Mouse (Mus musculus) testis, adult 2 months (tissue): ENCODE measurements around the gene Col18a1. TPM values are rescaled to one million over a fixed set of nuclear protein-coding genes. Genes with fewer than 3 reads are reported as not detected.

Source experiments
- H3K27ac ChIP-seq: fragments of 200-500 bp; 2 replicates; pipeline ENCODE4 v1.5.1; 2012; ENCODE audit warnings: low read depth, low read length; ENCODE audit not compliant: control insufficient read depth, insufficient read depth
- H3K27me3 ChIP-seq: fragments of 200-500 bp; 2 replicates; pipeline ENCODE4 v1.6.1; 2012; ENCODE audit warnings: mild to moderate bottlenecking, low read length, moderate library complexity; ENCODE audit not compliant: control insufficient read depth, insufficient read depth
- H3K36me3 ChIP-seq: fragments of 200-500 bp; 2 replicates; pipeline ENCODE4 v1.6.1; 2012; ENCODE audit warnings: mild to moderate bottlenecking, low read length; ENCODE audit not compliant: control insufficient read depth, insufficient read depth
- H3K4me1 ChIP-seq: fragments of 200-500 bp; 2 replicates; pipeline ENCODE4 v1.6.1; 2012; ENCODE audit warnings: low read length; ENCODE audit not compliant: control insufficient read depth, insufficient read depth
- H3K4me3 ChIP-seq: fragments of 200-500 bp; 2 replicates; pipeline ENCODE4 v1.5.1; 2012; ENCODE audit warnings: low read depth, mild to moderate bottlenecking, low read length, moderate library complexity, mixed read lengths; ENCODE audit not compliant: control insufficient read depth
- CTCF ChIP-seq: fragments of 200-500 bp; IDR thresholded peaks from 2 replicates; pipeline ENCODE4 v1.5.1; 2012; ENCODE audit warnings: low read depth, mild to moderate bottlenecking, inconsistent platforms, low read length, moderate library complexity; ENCODE audit not compliant: control insufficient read depth, insufficient read depth, insufficient replicate concordance
- POLR2A ChIP-seq: fragments of 200-500 bp; IDR thresholded peaks from 2 replicates; pipeline ENCODE4 v1.6.1; 2012; ENCODE audit warnings: low read depth, mild to moderate bottlenecking, inconsistent platforms, low read length, moderate library complexity; ENCODE audit not compliant: control insufficient read depth
- polyA plus RNA-seq: library from polyadenylated mRNA; depleted of rRNA; stranded (reverse); fragments of >200 nt; gene quantifications from 2 replicates; pipeline ENCODE4 v1.2.3, GENCODE M21; 2012

Gene Col18a1
- polyA plus RNA-seq, 1 experiment, result 10.5 TPM

- Histone ChIP-seq H3K4me1 (no peaks in the 10 kb centered on the region; the same call in 1 of the 2 replicates), H3K27me3 (no peaks in the 10 kb centered on the region), H3K36me3 (no peaks in the 10 kb centered on the region), H3K4me3 (no peak overlapping the region), H3K27ac (no peak overlapping the region)
- no peak for TF ChIP-seq CTCF
- no peak for TF ChIP-seq POLR2A
These were observed 48.0 kb downstream of the Col18a1 start for GRCm38 (mm10) chr10:77118361-77118760.

GRCm38 (mm10) chr10:77116537-77117455, 49.6 kb downstream of the Col18a1 start:
- H3K4me3 ChIP-seq, result no peak overlapping the region
- no peaks in the 10 kb centered on the region for H3K27me3 ChIP-seq
- H3K27ac ChIP-seq, result no peak overlapping the region
- TF ChIP-seq POLR2A (no peak), CTCF (no peak)
- no peaks in the 10 kb centered on the region; the same call in 1 of the 2 replicates for H3K4me1 ChIP-seq
- no peaks in the 10 kb centered on the region for H3K36me3 ChIP-seq

GRCm38 (mm10) chr10:77113489-77114240, 52.7 kb downstream of the Col18a1 start:
- Histone ChIP-seq H3K27ac (no peak overlapping the region), H3K27me3 (no peaks in the 10 kb centered on the region), H3K4me3 (no peak overlapping the region), H3K4me1 (no peaks in the 10 kb centered on the region; the same call in 1 of the 2 replicates), H3K36me3 (no peaks in the 10 kb centered on the region)
- TF ChIP-seq POLR2A, result no peak
- TF ChIP-seq CTCF, result no peak

GRCm38 (mm10) chr10:77111550-77112249, 54.6 kb downstream of the Col18a1 start:
- H3K27me3 ChIP-seq, result no peaks in the 10 kb centered on the region
- no peak overlapping the region for H3K27ac ChIP-seq
- no peak overlapping the region for H3K4me3 ChIP-seq
- no peak for TF ChIP-seq POLR2A
- no peak for TF ChIP-seq CTCF
- no peaks in the 10 kb centered on the region; the same call in 1 of the 2 replicates for H3K4me1 ChIP-seq
- H3K36me3 ChIP-seq, result no peaks in the 10 kb centered on the region

- H3K27ac ChIP-seq, result no peak overlapping the region
- H3K4me3 ChIP-seq, result no peak overlapping the region
- H3K36me3 ChIP-seq, result no peaks in the 10 kb centered on the region
- H3K27me3 ChIP-seq, result no peaks in the 10 kb centered on the region
- no peak for TF ChIP-seq CTCF
- no peak for TF ChIP-seq POLR2A
- H3K4me1 ChIP-seq, result no peaks in the 10 kb centered on the region; the same call in 1 of the 2 replicates
These were observed 55.5 kb downstream of the Col18a1 start for GRCm38 (mm10) chr10:77110843-77111242.

DNA sequence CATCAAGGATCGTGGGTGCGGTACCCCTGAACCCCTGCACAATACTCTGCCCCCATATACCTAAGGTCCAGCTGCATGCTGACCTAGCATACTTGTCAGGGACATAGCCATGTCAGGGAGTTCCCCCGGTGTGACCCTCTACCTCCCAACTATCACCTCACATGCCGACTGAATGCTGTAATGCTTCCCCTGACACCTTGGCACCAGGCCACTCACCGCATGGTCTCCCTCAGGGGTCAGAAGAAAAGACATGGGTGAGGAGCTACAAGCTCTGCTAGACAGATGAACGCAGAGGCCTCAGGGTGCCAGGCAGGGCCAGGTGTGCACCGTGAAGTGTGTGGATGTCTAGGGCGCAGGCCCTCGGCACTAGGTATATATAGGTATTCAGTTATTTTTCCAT, 56.3 kb downstream of the Col18a1 start:
- Histone ChIP-seq H3K36me3 (no peaks in the 10 kb centered on the region), H3K4me3 (no peak overlapping the region), H3K27me3 (no peaks in the 10 kb centered on the region), H3K27ac (no peak overlapping the region), H3K4me1 (no peaks in the 10 kb centered on the region; the same call in 1 of the 2 replicates)
- TF ChIP-seq POLR2A (no peak), CTCF (no peak)
